Mouse (Mus musculus) embryonic facial prominence, embryonic 13.5 days (tissue): ENCODE results near the gene Ccdc158. TPM values are rescaled to one million over a fixed set of nuclear protein-coding genes. Genes with fewer than 3 reads are reported as not detected.
A peak's percentile ranks its signal among the peaks of the same experiment; 100 is the strongest.

Experiments used
- ATAC-seq: fragments of 200-750 bp; cut with Nextera tagmentation; 2 replicates; pipeline ENCODE4 v1.8.0; 2017; ENCODE audit warnings: low read depth; ENCODE audit not compliant: insufficient number of reproducible peaks, insufficient read depth, low FRiP score, low TSS enrichment
- H3K27ac ChIP-seq: fragments of 300-500 bp; sonication (generic); 2 replicates; pipeline ENCODE4 v1.5.1; 2015; ENCODE audit warnings: moderate library complexity, mild to moderate bottlenecking, inconsistent platforms
- H3K27me3 ChIP-seq: fragments of 300-500 bp; sonication (generic); 2 replicates; pipeline ENCODE4 v1.6.1; 2015; ENCODE audit warnings: mild to moderate bottlenecking, inconsistent platforms
- H3K36me3 ChIP-seq: fragments of 300-500 bp; sonication (generic); 2 replicates; pipeline ENCODE4 v1.6.1; 2015; ENCODE audit warnings: mild to moderate bottlenecking, inconsistent platforms
- H3K4me1 ChIP-seq: fragments of 300-500 bp; sonication (generic); 2 replicates; pipeline ENCODE4 v1.6.1; 2015; ENCODE audit warnings: inconsistent platforms
- H3K4me2 ChIP-seq: fragments of 300-500 bp; sonication (generic); 2 replicates; pipeline ENCODE4 v1.6.1; 2015; ENCODE audit warnings: moderate library complexity, mild to moderate bottlenecking, inconsistent platforms
- H3K4me3 ChIP-seq: fragments of 300-500 bp; sonication (generic); 2 replicates; pipeline ENCODE4 v1.5.1; 2015; ENCODE audit warnings: mild to moderate bottlenecking, inconsistent platforms
- H3K9ac ChIP-seq: fragments of 300-500 bp; sonication (generic); 2 replicates; pipeline ENCODE4 v1.6.1; 2015; ENCODE audit warnings: mild to moderate bottlenecking, inconsistent platforms
- H3K9me3 ChIP-seq: fragments of 300-500 bp; sonication (generic); 2 replicates; pipeline ENCODE4 v1.6.1; 2016; ENCODE audit warnings: inconsistent platforms
- WGBS: fragments of 180-500 bp; shearing (Covaris S2); methylation state at CpG from one replicate; pipeline ENCODE4 v1.1.7; 2015; ENCODE audit warnings: mixed read lengths; 5-methylcytosine and 5-hydroxymethylcytosine counted together
- polyA plus RNA-seq: library from polyadenylated mRNA; unstranded; fragments of >200 nt; fragmentation: Nextera tagmentation; extraction: Ambion mirVana; gene quantifications from 2 replicates; pipeline ENCODE4 v1.2.1, GENCODE M21; 2015

Gene Ccdc158
- polyA plus RNA-seq, result 0.41 and 1.2 TPM in 2 replicates

DNA sequence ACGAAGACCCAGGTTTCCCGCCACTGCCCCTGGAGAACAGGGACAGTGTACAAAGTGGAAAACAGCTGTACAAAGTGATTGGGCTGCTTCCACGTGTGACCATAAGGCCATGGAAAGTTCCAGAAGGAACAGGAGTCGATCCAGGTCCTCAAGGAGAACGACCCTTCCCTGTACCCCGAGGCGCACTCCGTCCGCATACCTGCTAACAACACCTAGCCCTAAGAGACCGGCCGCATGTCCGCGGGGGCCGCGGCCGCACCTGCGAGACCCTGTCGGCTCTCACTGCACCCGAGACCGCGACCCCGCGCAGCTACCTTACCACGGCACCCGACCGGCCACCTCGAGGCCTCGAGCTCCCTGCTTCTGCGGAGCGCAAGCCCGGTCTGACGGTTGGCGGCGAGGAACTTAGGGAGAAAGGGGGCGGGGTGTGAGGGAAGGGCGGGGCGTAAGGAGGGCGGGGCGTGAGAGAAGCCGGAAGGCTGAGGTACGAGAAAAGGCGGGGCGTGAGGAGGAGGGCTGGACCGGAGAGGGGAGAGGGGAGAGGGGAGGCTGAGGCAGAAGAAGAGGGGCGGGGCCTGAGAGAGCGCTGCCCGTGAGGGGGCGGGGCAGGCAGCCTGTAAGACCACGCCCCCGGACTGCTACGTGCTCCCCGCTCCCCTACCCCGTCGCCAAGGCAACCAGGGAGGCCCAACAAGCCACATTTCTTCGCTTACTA lies at the start of gene Ccdc158:
TSS of gene Ccdc158 (minus strand) at position 413 of the 715 bp plus-strand sequence.
- Histone ChIP-seq H3K27ac (no peak within 1 kb of the TSS), H3K9me3 (no peaks in the 10 kb centered on the region), H3K9ac (peak within 1 kb of the TSS; percentile 63), H3K4me3 (peak within 1 kb of the TSS; percentile 49), H3K4me1 (0 out of 2 replicates have a peak, but pooled peaks cover 2% of the 10 kb centered on the region), H3K27me3 (0 out of 2 replicates have a peak, but pooled peaks cover 4% of the 10 kb centered on the region), H3K4me2 (peak within 1 kb of the TSS; percentile 76), H3K36me3 (no peaks in the 10 kb centered on the region)
- 13% methylated on average over 45 of the region's 55 CpGs for WGBS
- ATAC-seq, result peak; percentile 81

DNA sequence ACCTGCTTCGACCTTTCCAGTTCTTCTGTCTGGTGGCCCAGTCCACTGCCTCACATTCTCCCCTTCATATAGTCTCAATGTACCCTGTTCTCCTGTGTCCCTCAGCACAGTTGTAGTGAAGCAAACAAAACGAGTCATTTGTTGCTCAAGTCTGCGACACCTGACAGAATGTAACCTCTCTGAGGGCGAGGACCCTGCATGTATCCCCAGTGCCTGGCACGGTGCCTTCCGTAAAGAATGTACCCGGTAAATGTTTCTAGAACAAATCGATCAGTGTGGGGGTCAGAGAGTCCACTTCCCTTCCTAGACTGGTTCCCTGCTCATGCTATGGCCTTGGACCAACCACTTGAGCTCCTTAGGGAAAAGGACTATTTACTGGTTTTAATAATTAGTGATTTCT lies 46.5 kb upstream of the Ccdc158 start:
- ATAC-seq, result no peak
- Histone ChIP-seq H3K9me3 (no peaks in the 10 kb centered on the region), H3K4me3 (no peak overlapping the region), H3K27ac (no peak overlapping the region), H3K9ac (no peak overlapping the region), H3K4me2 (no peak overlapping the region), H3K36me3 (no peaks in the 10 kb centered on the region), H3K27me3 (no peaks in the 10 kb centered on the region), H3K4me1 (no peaks in the 10 kb centered on the region)
- WGBS, result 89% methylated on average over 8 of the region's 8 CpGs

DNA sequence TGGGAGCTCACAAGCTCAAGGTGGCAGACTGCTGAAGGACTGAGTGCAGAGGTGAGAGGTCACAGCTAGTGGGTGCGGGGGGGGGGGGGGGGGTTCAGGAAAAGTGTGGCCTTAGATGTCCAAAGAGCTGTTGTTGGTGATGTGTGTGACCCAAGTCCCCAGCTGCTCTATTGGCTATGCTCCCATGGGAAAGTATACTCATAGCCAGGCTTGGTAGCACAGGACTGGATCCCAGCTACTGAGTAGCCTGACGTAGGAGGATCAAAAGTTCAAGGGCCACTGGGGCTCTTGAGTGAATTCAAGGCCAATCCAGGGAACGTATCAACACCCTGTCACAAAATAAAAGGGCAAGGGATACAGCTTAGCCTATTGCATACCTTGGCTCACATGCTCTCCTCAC lies 43.8 kb upstream of the Ccdc158 start:
- H3K4me3 ChIP-seq, result no peak overlapping the region
- WGBS, result 51% methylated on average over 2 of the region's 3 CpGs

DNA sequence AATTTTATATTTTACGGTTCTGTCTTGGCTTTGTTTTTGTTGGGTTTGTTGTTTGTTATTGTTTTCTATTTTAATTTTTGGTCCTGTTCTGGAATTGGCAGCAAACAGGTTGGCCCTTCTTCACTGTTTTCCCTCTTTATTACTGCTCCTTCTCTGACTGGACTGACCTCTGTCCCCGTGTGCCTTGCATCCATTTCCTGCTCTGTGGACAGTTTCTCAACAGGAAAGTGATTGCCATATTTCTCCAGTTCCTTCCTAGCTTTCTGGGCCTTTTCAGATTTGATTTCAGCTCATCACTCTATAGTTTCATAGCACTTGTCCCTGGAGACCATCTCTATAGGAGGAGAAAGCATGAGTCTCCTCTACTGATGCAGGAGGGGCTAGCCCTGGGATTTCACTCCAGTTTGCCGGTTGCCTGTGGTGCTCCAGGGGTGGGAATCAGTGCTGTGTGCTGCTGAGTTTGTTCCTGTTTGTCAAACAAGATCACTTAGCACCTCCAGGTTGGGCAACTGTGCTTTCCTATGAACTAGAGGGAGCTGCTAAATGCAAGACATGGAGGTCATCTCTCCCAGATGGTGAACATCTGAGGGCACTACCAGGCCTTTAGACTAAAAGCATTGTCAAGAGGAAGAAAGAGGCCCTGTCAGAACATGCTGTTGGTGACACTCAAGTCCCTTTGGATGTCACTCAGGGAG lies 42.7 kb upstream of the Ccdc158 start:
- no peak overlapping the region for H3K27ac ChIP-seq
- no peak overlapping the region for H3K9ac ChIP-seq
- ATAC-seq, result no peak
- no peaks in the 10 kb centered on the region for H3K36me3 ChIP-seq
- WGBS, result 63% methylated on average over 3 of the region's 3 CpGs
- no peak overlapping the region for H3K4me3 ChIP-seq
- no peaks in the 10 kb centered on the region for H3K9me3 ChIP-seq
- H3K27me3 ChIP-seq, result no peaks in the 10 kb centered on the region
- no peak overlapping the region for H3K4me2 ChIP-seq
- H3K4me1 ChIP-seq, result no peaks in the 10 kb centered on the region

More for the DNA sequence above, 43.8 kb upstream of the Ccdc158 start:
- ATAC-seq, result no peak
- H3K4me1 ChIP-seq, result no peaks in the 10 kb centered on the region
- H3K4me2 ChIP-seq, result no peak overlapping the region
- no peaks in the 10 kb centered on the region for H3K36me3 ChIP-seq
- H3K27me3 ChIP-seq, result no peaks in the 10 kb centered on the region
- no peak overlapping the region for H3K9ac ChIP-seq
- H3K27ac ChIP-seq, result no peak overlapping the region
- no peaks in the 10 kb centered on the region for H3K9me3 ChIP-seq

DNA sequence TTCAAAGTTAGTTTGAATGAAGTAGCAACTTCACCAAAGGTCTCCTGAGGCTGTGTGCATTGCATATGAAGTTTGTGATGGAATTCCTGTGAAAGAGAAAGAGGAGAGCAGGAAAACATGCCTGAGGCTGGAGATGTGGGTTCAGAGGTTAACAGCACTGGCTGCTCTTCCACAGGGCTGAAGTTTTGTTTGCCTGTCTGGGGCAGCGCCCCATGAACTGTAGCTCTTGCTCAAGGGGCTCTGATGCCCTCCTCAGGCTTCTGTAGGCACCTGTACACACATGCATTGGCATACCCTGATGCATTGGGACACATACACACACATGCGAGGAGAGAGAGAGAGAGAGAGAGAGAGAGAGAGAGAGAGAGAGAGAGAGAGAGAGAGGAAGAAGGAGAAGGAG lies 40.8 kb upstream of the Ccdc158 start:
- no peak for ATAC-seq
- Histone ChIP-seq H3K9ac (no peak overlapping the region), H3K4me1 (no peaks in the 10 kb centered on the region), H3K4me3 (no peak overlapping the region), H3K9me3 (no peaks in the 10 kb centered on the region), H3K27me3 (no peaks in the 10 kb centered on the region), H3K36me3 (no peaks in the 10 kb centered on the region), H3K27ac (no peak overlapping the region), H3K4me2 (no peak overlapping the region)
- WGBS, result 70% methylated on average over 2 of the region's 2 CpGs

DNA sequence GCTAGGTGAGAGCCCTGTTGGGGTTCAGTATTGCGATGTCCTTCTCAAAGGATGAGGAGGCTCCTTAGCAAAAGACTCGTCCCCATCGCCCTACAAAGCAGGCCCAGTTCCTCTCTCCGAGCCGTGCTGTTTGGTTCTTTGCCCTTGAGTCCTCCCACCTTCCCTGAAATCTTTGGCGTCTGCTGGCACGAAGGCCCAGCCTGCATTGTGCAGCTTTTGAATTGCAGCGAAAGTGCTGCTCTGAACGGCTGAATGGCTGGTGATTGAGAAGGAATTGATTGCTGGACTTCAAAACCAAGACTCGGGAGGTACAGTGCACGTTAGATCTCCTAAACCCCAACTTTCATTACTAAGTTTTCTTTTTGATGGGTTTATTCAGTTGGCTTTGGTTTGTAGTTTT lies 40.2 kb upstream of the Ccdc158 start:
- 71% methylated on average over 11 of the region's 11 CpGs for WGBS
- Histone ChIP-seq H3K4me3 (no peak overlapping the region), H3K27ac (no peak overlapping the region), H3K27me3 (no peaks in the 10 kb centered on the region), H3K4me1 (no peaks in the 10 kb centered on the region), H3K9me3 (no peaks in the 10 kb centered on the region), H3K4me2 (no peak overlapping the region), H3K36me3 (no peaks in the 10 kb centered on the region), H3K9ac (no peak overlapping the region)
- no peak for ATAC-seq

DNA sequence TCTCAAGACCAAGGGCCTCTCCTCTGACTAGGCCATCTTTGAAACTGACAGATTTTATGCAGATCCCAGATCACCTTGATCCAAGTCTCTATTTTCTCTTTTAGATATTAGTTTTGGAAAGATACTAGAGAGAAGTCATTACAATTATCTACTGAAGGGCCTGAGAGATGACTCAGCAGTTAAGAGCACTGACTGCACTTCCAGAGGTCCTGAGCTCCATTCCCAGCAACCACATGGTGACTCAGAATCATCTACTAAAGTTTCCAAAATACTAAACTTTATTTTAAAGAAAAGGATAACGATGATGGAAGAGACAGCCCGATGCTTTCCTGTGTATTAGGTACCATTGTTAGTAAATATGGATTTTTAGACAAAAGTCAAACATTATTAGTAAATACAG lies 39.8 kb upstream of the Ccdc158 start:
- H3K4me1 ChIP-seq, result no peaks in the 10 kb centered on the region
- no peak for ATAC-seq
- no peak overlapping the region for H3K27ac ChIP-seq
- H3K4me2 ChIP-seq, result no peak overlapping the region
- H3K9me3 ChIP-seq, result no peaks in the 10 kb centered on the region
- no peak overlapping the region for H3K4me3 ChIP-seq
- H3K9ac ChIP-seq, result no peak overlapping the region
- 91% methylated on average over 2 of the region's 2 CpGs for WGBS
- no peaks in the 10 kb centered on the region for H3K36me3 ChIP-seq
- no peaks in the 10 kb centered on the region for H3K27me3 ChIP-seq

DNA sequence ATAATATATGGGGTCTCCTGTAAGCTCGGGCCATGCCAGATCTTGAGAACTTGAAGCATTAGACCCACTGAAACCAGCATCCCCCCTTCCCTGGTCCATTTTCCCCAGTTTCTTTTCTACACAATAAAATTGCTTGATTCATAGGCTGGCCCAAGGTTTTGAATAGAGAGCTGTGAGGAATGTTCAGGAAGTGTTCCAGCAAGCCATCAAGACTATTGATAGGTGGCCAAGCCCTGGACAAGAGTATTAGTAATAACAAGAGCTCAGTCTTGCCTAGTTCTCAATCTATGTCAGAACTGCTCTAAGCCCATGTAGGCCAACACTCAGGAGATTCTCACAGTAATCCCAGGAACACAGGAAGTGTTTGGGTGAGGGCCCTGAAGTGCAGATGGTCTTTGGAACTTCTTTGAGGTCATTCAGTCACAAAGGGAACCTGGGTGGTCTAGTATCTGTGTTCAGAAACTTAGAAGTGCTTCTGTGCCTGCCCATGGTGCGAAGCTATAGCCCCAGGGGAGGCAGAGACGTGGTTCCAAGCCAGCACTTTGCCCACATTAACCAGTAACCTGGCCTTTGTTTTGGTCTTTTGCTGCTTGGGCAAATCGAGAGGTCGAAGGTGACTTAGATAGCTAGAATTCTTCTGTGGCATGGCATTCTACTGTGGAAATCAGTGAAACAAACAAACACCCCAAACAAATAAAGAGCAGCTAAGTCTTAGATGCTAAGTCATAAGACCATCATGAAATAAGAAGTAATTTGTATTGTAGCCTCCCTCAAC lies 37.7 kb upstream of the Ccdc158 start:
- no peaks in the 10 kb centered on the region for H3K36me3 ChIP-seq
- H3K4me1 ChIP-seq, result no peaks in the 10 kb centered on the region
- no peaks in the 10 kb centered on the region for H3K9me3 ChIP-seq
- 69% methylated on average over 5 of the region's 5 CpGs for WGBS
- H3K9ac ChIP-seq, result no peak overlapping the region
- H3K27me3 ChIP-seq, result no peaks in the 10 kb centered on the region
- H3K4me2 ChIP-seq, result no peak overlapping the region
- no peak overlapping the region for H3K27ac ChIP-seq
- H3K4me3 ChIP-seq, result no peak overlapping the region
- no peak for ATAC-seq

DNA sequence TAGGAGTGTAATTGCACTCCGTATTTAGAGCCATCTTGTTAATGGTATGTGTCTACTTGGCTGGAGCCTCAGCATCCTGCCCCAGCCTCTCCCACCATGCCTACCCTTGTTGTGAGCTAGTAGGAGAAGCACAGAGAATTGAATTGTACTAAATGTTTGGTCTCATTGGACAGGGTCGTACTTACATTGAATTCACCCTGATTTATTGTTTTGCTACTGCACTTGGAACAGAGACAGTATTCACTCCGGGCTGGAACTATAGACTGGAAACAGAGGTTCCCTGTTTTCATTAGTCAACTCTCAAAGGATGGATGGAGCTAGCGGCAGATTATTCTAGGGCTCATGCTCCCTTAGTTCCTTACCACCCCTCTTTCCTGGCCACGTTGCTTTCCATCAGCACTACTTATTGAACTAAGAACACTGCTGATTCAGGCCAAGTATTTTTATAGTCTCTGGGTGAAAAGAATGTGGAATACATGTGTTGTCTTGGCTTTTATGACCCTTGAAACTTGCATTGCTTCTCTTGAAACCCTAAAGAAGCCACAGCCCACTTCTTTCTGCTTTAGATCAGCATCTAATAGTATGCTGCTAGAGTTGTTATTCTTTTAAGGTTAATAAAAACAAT lies 36.7 kb upstream of the Ccdc158 start:
- Histone ChIP-seq H3K27me3 (no peaks in the 10 kb centered on the region), H3K4me1 (no peaks in the 10 kb centered on the region), H3K4me2 (no peak overlapping the region), H3K9ac (no peak overlapping the region), H3K9me3 (no peaks in the 10 kb centered on the region), H3K27ac (no peak overlapping the region), H3K4me3 (no peak overlapping the region), H3K36me3 (no peaks in the 10 kb centered on the region)
- ATAC-seq, result no peak
- 67% methylated on average over 5 of the region's 5 CpGs for WGBS

DNA sequence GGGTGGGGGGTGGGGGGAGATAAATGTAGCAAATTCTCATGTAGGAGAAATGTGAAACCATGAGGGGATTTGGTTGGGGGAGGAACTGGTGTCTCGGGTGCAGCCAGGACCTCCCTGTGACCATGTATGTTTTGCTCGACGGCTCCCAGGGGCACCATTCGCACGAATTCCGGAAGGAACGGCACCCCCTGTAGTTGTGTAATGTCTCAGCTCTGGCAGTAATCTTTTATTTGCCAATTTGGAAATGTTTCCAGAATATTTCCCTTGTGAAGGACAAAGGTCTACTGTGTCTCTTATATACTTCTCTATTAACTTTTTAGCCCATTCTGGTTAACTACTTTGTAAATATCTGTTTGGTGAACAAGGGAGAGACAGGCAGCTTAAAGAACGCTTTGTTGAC lies 35.7 kb upstream of the Ccdc158 start:
- Histone ChIP-seq H3K4me2 (no peak overlapping the region), H3K4me1 (no peaks in the 10 kb centered on the region), H3K27me3 (no peaks in the 10 kb centered on the region), H3K36me3 (no peaks in the 10 kb centered on the region), H3K9ac (no peak overlapping the region), H3K9me3 (no peaks in the 10 kb centered on the region), H3K27ac (no peak overlapping the region), H3K4me3 (no peak overlapping the region)
- 65% methylated on average over 8 of the region's 8 CpGs for WGBS
- ATAC-seq, result no peak

DNA sequence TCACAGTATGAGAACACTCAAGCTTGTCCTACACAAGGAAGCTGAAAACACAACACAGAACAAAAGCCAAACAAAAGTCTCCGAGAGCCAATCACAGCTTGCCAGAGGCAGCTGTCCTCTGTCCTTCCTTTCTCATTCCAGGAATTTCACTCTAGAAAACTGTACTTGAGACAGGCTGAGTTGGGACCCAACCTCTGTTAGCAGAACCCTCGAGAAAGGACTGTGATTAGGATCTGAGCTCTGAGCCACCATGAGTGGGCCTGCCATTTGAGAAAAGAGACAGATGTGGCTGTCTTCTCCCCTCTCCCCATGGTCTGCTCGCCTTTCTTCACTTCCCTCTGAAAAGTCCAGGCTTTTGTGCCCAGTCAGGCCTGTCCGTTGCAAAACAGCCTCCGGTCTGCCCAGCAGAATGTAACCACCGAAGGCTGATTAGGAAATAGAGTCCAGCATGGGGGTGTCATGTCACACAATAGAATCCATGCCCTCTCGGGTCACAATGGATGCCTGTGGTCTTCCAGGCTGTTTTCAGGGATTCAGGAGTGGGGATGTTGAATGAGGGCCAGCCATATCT lies 32.9 kb upstream of the Ccdc158 start:
- H3K36me3 ChIP-seq, result no peaks in the 10 kb centered on the region
- no peak for ATAC-seq
- no peaks in the 10 kb centered on the region for H3K4me1 ChIP-seq
- H3K9ac ChIP-seq, result no peak overlapping the region
- H3K4me3 ChIP-seq, result no peak overlapping the region
- no peak overlapping the region for H3K4me2 ChIP-seq
- H3K27ac ChIP-seq, result no peak overlapping the region
- no peaks in the 10 kb centered on the region for H3K27me3 ChIP-seq
- H3K9me3 ChIP-seq, result no peaks in the 10 kb centered on the region
- WGBS, result 59% methylated on average over 7 of the region's 7 CpGs
